Mouse (Mus musculus) heart, postnatal 0 days (tissue): ENCODE measurements at regions not wholly inside any gene's neighbourhood (a gene's known extent, or its start where the extent isn't known, plus 50 kb on each side); places are given as distances from the start of the nearest gene placed in this dataset.

ENCODE experiments used
- CTCF ChIP-seq: IDR thresholded peaks from 2 replicates; pipeline ENCODE4 v1.5.1; 2016; ENCODE audit warnings: antibody characterized with exemption, control low read depth, low read depth
- EP300 ChIP-seq: IDR thresholded peaks from 2 replicates; pipeline ENCODE4 v1.6.1; 2016; ENCODE audit warnings: antibody characterized with exemption, low read depth

- TF ChIP-seq CTCF (no peak), EP300 (no peak)
These were observed 168.0 kb upstream of the Osr1 start for GRCm38 (mm10) chr12:9401956-9402355.
